Mouse (Mus musculus) limb, embryonic 14.5 days (tissue): Measurements from ENCODE around the gene Ctdsp1. TPM values are rescaled to one million over a fixed set of nuclear protein-coding genes. Genes with fewer than 3 reads are reported as not detected.

Experiments used
- ATAC-seq: fragments of 200-750 bp; cut with Nextera tagmentation; 2 replicates; pipeline ENCODE4 v1.8.0; 2017; ENCODE audit warnings: low read depth, moderate number of reproducible peaks, moderate TSS enrichment; ENCODE audit not compliant: low FRiP score
- DNase-seq: peaks from one replicate; pipeline ENCODE4 v3.0.0-alpha.2; 2015; ENCODE audit warnings: low spot score
- H3K27ac ChIP-seq: fragments of 300-500 bp; sonication (generic); replicated peaks from 2 replicates; pipeline ENCODE4 v1.5.1; 2014; ENCODE audit warnings: low read depth, mild to moderate bottlenecking, low read length, moderate library complexity, mixed read lengths
- H3K27me3 ChIP-seq: fragments of 300-500 bp; sonication (generic); 2 replicates; pipeline ENCODE4 v1.6.1; 2014; ENCODE audit warnings: low read length, mixed read lengths; ENCODE audit not compliant: control insufficient read depth, insufficient read depth
- H3K36me3 ChIP-seq: fragments of 300-500 bp; sonication (generic); 2 replicates; pipeline ENCODE4 v1.6.1; 2014; ENCODE audit warnings: mild to moderate bottlenecking, low read length, moderate library complexity, mixed read lengths; ENCODE audit not compliant: control insufficient read depth, insufficient read depth
- H3K4me1 ChIP-seq: fragments of 300-500 bp; sonication (generic); 2 replicates; pipeline ENCODE4 v1.6.1; 2014; ENCODE audit warnings: antibody characterized with exemption, low read length, mixed read lengths; ENCODE audit not compliant: control insufficient read depth, insufficient read depth
- H3K4me2 ChIP-seq: fragments of 300-500 bp; sonication (generic); replicated peaks from 2 replicates; pipeline ENCODE4 v1.6.1; 2014; ENCODE audit warnings: low read depth, mild to moderate bottlenecking, low read length, moderate library complexity; ENCODE audit not compliant: severe bottlenecking
- H3K4me3 ChIP-seq: fragments of 300-500 bp; sonication (generic); replicated peaks from 2 replicates; pipeline ENCODE4 v1.5.1; 2014; ENCODE audit warnings: low read length
- H3K9ac ChIP-seq: fragments of 300-500 bp; sonication (generic); 2 replicates; pipeline ENCODE4 v1.6.1; 2014; ENCODE audit warnings: mild to moderate bottlenecking, low read depth, low read length, moderate library complexity; ENCODE audit not compliant: severe bottlenecking
- H3K9me3 ChIP-seq: fragments of 300-500 bp; sonication (generic); 2 replicates; pipeline ENCODE4 v1.6.1; 2016; ENCODE audit warnings: low read length; ENCODE audit not compliant: control insufficient read depth
- POLR2A ChIP-seq: fragments of 200-500 bp; IDR thresholded peaks from 2 replicates; pipeline ENCODE4 v1.8.0; 2012; ENCODE audit warnings: inconsistent platforms, mild to moderate bottlenecking, moderate library complexity, borderline replicate concordance; ENCODE audit not compliant: insufficient read depth, insufficient read length; ENCODE audit errors: extremely low read depth
- WGBS: fragments of 180-500 bp; shearing (Covaris S2); extraction: QIAGEN DNeasy Blood & Tissue Kit; methylation state at CpG from one replicate; pipeline ENCODE4 v1.1.7; 2014; 5-methylcytosine and 5-hydroxymethylcytosine counted together
- polyA plus RNA-seq, 2 experiments: library from polyadenylated mRNA; depleted of rRNA in 1 of 2; stranded (reverse) in 1 of 2; unstranded in 1 of 2; fragments of >200 nt; fragmentation: Nextera tagmentation in 1 of 2; extraction: Ambion mirVana in 1 of 2; gene quantifications; 2 replicates each; pipeline versions ENCODE4 v1.2.1 to v1.2.3; 2012 to 2014

Gene Ctdsp1
- polyA plus RNA-seq, 2 experiments: 96.4 to 138 TPM

GRCm38 (mm10) chr1:74390287-74390906, 912 bp upstream of the Ctdsp1 start:
- H3K9ac ChIP-seq: peak overlapping the region; percentile 38; the same call in 1 of the 2 replicates

GRCm38 (mm10) chr1:74391844-74392441, 634 bp downstream of the Ctdsp1 start:
- DNase-seq (peak; percentile 49), ATAC-seq (peak; percentile 35)
- 0 out of 2 replicates have a peak, but pooled peaks have one; percentile 28 for TF ChIP-seq POLR2A
- Histone ChIP-seq H3K9ac (peak overlapping the region; percentile 94), H3K4me1 (peaks cover 22% of the 10 kb centered on the region), H3K4me3 (peak overlapping the region; percentile 76), H3K9me3 (no peaks in the 10 kb centered on the region), H3K27me3 (no peaks in the 10 kb centered on the region), H3K27ac (peak overlapping the region; percentile 96), H3K4me2 (peak overlapping the region; percentile 96), H3K36me3 (peaks cover 25% of the 10 kb centered on the region)
- 0% methylated on average over 30 of the region's 63 CpGs for WGBS

More at GRCm38 (mm10) chr1:74390287-74390906, 912 bp upstream of the Ctdsp1 start:
- peak overlapping the region; percentile 96 for H3K4me2 ChIP-seq
- peaks cover 24% of the 10 kb centered on the region for H3K36me3 ChIP-seq
- H3K27ac ChIP-seq: peak overlapping the region; percentile 96
- no peaks in the 10 kb centered on the region for H3K9me3 ChIP-seq
- no peaks in the 10 kb centered on the region for H3K27me3 ChIP-seq
- peaks cover 22% of the 10 kb centered on the region for H3K4me1 ChIP-seq
- 6% methylated on average over 21 of the region's 21 CpGs for WGBS
- H3K4me3 ChIP-seq: peak overlapping the region; percentile 76
- ATAC-seq: no peak
- no peak for TF ChIP-seq POLR2A
- peak; percentile 67 for DNase-seq

- ATAC-seq (no peak), DNase-seq (no peak)
- H3K9ac ChIP-seq: peak overlapping the region; percentile 94
- H3K4me2 ChIP-seq: peak overlapping the region; percentile 96
- no peaks in the 10 kb centered on the region for H3K9me3 ChIP-seq
- peaks cover 18% of the 10 kb centered on the region for H3K4me1 ChIP-seq
- H3K27ac ChIP-seq: peak overlapping the region; percentile 96
- peak overlapping the region; percentile 76 for H3K4me3 ChIP-seq
- 1% methylated on average over 16 of the region's 16 CpGs for WGBS
- TF ChIP-seq POLR2A: no peak
- peaks cover 25% of the 10 kb centered on the region for H3K36me3 ChIP-seq
- no peaks in the 10 kb centered on the region for H3K27me3 ChIP-seq
Measured at GRCm38 (mm10) chr1:74392446-74392994, 1.2 kb downstream of the Ctdsp1 start.

GRCm38 (mm10) chr1:74393010-74393409, 1.7 kb downstream of the Ctdsp1 start:
- 50% methylated on average over 7 of the region's 7 CpGs for WGBS
- ATAC-seq (no peak), DNase-seq (no peak)
- Histone ChIP-seq H3K27me3 (no peaks in the 10 kb centered on the region), H3K9ac (peak overlapping the region; percentile 94), H3K36me3 (peaks cover 25% of the 10 kb centered on the region), H3K9me3 (no peaks in the 10 kb centered on the region), H3K4me2 (peak overlapping the region; percentile 96), H3K4me3 (peak overlapping the region; percentile 76), H3K27ac (peak overlapping the region; percentile 96), H3K4me1 (peaks cover 14% of the 10 kb centered on the region)
- no peak for TF ChIP-seq POLR2A

GRCm38 (mm10) chr1:74393697-74394096, 2.4 kb downstream of the Ctdsp1 start:
- no peak for ATAC-seq
- no peaks in the 10 kb centered on the region for H3K9me3 ChIP-seq
- H3K4me3 ChIP-seq: peak overlapping the region; percentile 76; the same call in 1 of the 2 replicates
- no peak overlapping the region for H3K9ac ChIP-seq
- H3K36me3 ChIP-seq: peaks cover 25% of the 10 kb centered on the region
- no peaks in the 10 kb centered on the region for H3K27me3 ChIP-seq
- no peak overlapping the region for H3K27ac ChIP-seq
- no peak for DNase-seq
- peaks cover 14% of the 10 kb centered on the region for H3K4me1 ChIP-seq
- WGBS: 92% methylated on average over 9 of the region's 9 CpGs
- peak overlapping the region; percentile 96; the same call in 1 of the 2 replicates for H3K4me2 ChIP-seq
- TF ChIP-seq POLR2A: no peak
